Mouse (Mus musculus): ENCODE data around the gene Gba. TPM values are rescaled to one million over a fixed set of nuclear protein-coding genes. Genes with fewer than 3 reads are reported as not detected.
A peak's percentile ranks its signal among the peaks of the same experiment; 100 is the strongest.

Gba gene
- polyA plus RNA-seq, 1 experiment from 2014 or later: 32.7 TPM

- peak overlapping the region; percentile 90 for H3K4me3 ChIP-seq
- H3K36me3 ChIP-seq: peaks cover 39% of the 10 kb centered on the region
- WGBS: 17% methylated on average over 12 of the region's 12 CpGs
- H3K9ac ChIP-seq: peak overlapping the region; percentile 99
- H3K4me2 ChIP-seq: peak overlapping the region; percentile 92
- H3K27me3 ChIP-seq (replicated peaks): no peaks in the 10 kb centered on the region
- no peak for ATAC-seq (ENCODE audit: extremely low read depth, insufficient number of reproducible peaks, low FRiP score, low TSS enrichment)
- H3K9me3 ChIP-seq: no peaks in the 10 kb centered on the region
- peaks cover 25% of the 10 kb centered on the region for H3K4me1 ChIP-seq
- peak overlapping the region; percentile 97 for H3K27ac ChIP-seq (replicated peaks)
These were observed 37.4 kb upstream of the Gba start for GRCm38 (mm10) chr3:89165268-89165870.

GRCm38 (mm10) chr3:89166945-89167344 is 35.8 kb upstream of the Gba start:
- ATAC-seq (ENCODE audit: extremely low read depth, insufficient number of reproducible peaks, low FRiP score, low TSS enrichment): no peak
- no peak overlapping the region for H3K4me2 ChIP-seq
- no peaks in the 10 kb centered on the region for H3K27me3 ChIP-seq (replicated peaks)
- no peak overlapping the region for H3K27ac ChIP-seq (replicated peaks)
- no peak overlapping the region for H3K9ac ChIP-seq
- H3K9me3 ChIP-seq: no peaks in the 10 kb centered on the region
- peaks cover 23% of the 10 kb centered on the region for H3K4me1 ChIP-seq
- H3K36me3 ChIP-seq: peaks cover 54% of the 10 kb centered on the region
- H3K4me3 ChIP-seq: no peak overlapping the region
- WGBS: 88% methylated on average over 19 of the region's 19 CpGs

- no peak overlapping the region for H3K9ac ChIP-seq
- no peak overlapping the region for H3K4me2 ChIP-seq
- H3K27me3 ChIP-seq (replicated peaks): no peaks in the 10 kb centered on the region
- no peaks in the 10 kb centered on the region for H3K9me3 ChIP-seq
- H3K27ac ChIP-seq (replicated peaks): no peak overlapping the region
- 94% methylated on average over 11 of the region's 11 CpGs for WGBS
- H3K36me3 ChIP-seq: peaks cover 81% of the 10 kb centered on the region
- peaks cover 15% of the 10 kb centered on the region for H3K4me1 ChIP-seq
- ATAC-seq (ENCODE audit: extremely low read depth, insufficient number of reproducible peaks, low FRiP score, low TSS enrichment): no peak
- no peak overlapping the region for H3K4me3 ChIP-seq
These were observed 27.9 kb upstream of the Gba start for GRCm38 (mm10) chr3:89174844-89175243.

GRCm38 (mm10) chr3:89175544-89175943 is 27.2 kb upstream of the Gba start:
- peaks cover 81% of the 10 kb centered on the region for H3K36me3 ChIP-seq
- H3K27ac ChIP-seq (replicated peaks): no peak overlapping the region
- no peaks in the 10 kb centered on the region for H3K27me3 ChIP-seq (replicated peaks)
- peaks cover 15% of the 10 kb centered on the region for H3K4me1 ChIP-seq
- 91% methylated on average over 10 of the region's 10 CpGs for WGBS
- ATAC-seq (ENCODE audit: extremely low read depth, insufficient number of reproducible peaks, low FRiP score, low TSS enrichment): no peak
- H3K4me3 ChIP-seq: no peak overlapping the region
- H3K4me2 ChIP-seq: no peak overlapping the region
- H3K9ac ChIP-seq: no peak overlapping the region
- no peaks in the 10 kb centered on the region for H3K9me3 ChIP-seq

DNA sequence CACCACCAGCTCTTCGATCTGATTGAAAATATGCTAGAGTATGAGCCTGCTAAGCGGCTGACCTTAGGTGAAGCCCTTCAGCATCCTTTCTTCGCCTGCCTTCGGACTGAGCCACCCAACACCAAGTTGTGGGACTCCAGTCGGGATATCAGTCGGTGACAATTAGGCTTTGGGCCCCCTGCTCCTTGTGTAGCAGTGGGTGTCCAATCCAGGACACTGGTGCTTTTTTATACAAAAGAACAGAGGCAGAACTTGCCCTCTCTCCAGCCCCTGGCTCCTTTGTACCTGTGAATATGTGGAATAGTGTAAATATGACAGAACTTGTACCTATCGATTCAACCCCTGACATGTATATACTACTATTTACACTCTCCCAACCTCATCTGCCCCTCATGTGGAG is 26.3 kb upstream of the Gba start:
- Histone ChIP-seq H3K36me3 (peaks cover 81% of the 10 kb centered on the region), H3K4me2 (no peak overlapping the region), H3K27ac (replicated peaks) (no peak overlapping the region), H3K9ac (no peak overlapping the region), H3K4me3 (no peak overlapping the region), H3K9me3 (no peaks in the 10 kb centered on the region), H3K27me3 (replicated peaks) (no peaks in the 10 kb centered on the region), H3K4me1 (peaks cover 15% of the 10 kb centered on the region)
- ATAC-seq (ENCODE audit: extremely low read depth, insufficient number of reproducible peaks, low FRiP score, low TSS enrichment): no peak
- WGBS: 75% methylated on average over 7 of the region's 7 CpGs

- Histone ChIP-seq H3K4me3 (peak within 1 kb of the TSS; percentile 78), H3K27ac (replicated peaks) (peak within 1 kb of the TSS; percentile 83), H3K9ac (peak within 1 kb of the TSS; percentile 92), H3K36me3 (peaks cover 81% of the 10 kb centered on the region), H3K27me3 (replicated peaks) (no peaks in the 10 kb centered on the region), H3K4me1 (peaks cover 18% of the 10 kb centered on the region), H3K9me3 (no peaks in the 10 kb centered on the region), H3K4me2 (peak within 1 kb of the TSS; percentile 96)
- ATAC-seq (ENCODE audit: extremely low read depth, insufficient number of reproducible peaks, low FRiP score, low TSS enrichment): peak; percentile 86
- 0% methylated on average over 43 of the region's 43 CpGs for WGBS
These were observed 25.3 kb upstream of the Gba start, which contains the start of gene Scamp3 for GRCm38 (mm10) chr3:89177242-89178106. TSS of gene Scamp3 (plus strand) at chr3:89177473.

GRCm38 (mm10) chr3:89178107-89178385 is 24.7 kb upstream of the Gba start:
- Histone ChIP-seq H3K36me3 (peaks cover 77% of the 10 kb centered on the region), H3K27me3 (replicated peaks) (no peaks in the 10 kb centered on the region), H3K9me3 (no peaks in the 10 kb centered on the region), H3K4me2 (peak overlapping the region; percentile 96), H3K4me1 (peaks cover 21% of the 10 kb centered on the region), H3K9ac (peak overlapping the region; percentile 92), H3K4me3 (peak overlapping the region; percentile 78), H3K27ac (replicated peaks) (peak overlapping the region; percentile 83)
- ATAC-seq (ENCODE audit: extremely low read depth, insufficient number of reproducible peaks, low FRiP score, low TSS enrichment): no peak
- 5% methylated on average over 6 of the region's 6 CpGs for WGBS

DNA sequence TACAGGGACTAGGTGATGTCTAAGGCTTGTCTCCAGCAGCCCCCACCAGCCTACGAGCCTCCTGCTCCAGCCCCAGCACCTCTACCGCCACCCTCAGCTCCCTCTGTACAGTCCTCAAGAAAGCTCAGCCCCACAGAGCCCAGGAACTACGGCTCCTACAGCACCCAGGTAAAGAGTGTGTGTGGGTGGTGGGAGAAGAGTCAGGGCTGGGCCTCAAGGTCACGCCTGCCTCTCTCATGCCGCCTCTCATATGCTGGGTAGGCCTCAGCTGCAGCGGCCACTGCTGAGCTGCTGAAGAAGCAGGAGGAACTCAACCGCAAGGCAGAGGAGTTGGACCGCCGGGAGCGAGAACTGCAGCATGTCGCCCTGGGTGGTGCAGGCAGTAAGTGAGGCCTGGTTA is 23.7 kb upstream of the Gba start:
- H3K4me1 ChIP-seq: peaks cover 28% of the 10 kb centered on the region
- ATAC-seq (ENCODE audit: extremely low read depth, insufficient number of reproducible peaks, low FRiP score, low TSS enrichment): no peak
- no peak overlapping the region; the same call in 1 of the 2 replicates for H3K4me3 ChIP-seq
- WGBS: 86% methylated on average over 11 of the region's 11 CpGs
- no peaks in the 10 kb centered on the region for H3K9me3 ChIP-seq
- no peak overlapping the region for H3K27ac ChIP-seq (replicated peaks)
- no peaks in the 10 kb centered on the region for H3K27me3 ChIP-seq (replicated peaks)
- no peak overlapping the region for H3K9ac ChIP-seq
- H3K4me2 ChIP-seq: 0 out of 2 replicates have a peak overlapping the region, but pooled peaks have one; percentile 96
- H3K36me3 ChIP-seq: peaks cover 67% of the 10 kb centered on the region

GRCm38 (mm10) chr3:89181749-89182500 is 20.8 kb upstream of the Gba start:
- Histone ChIP-seq H3K4me2 (no peak overlapping the region), H3K36me3 (peaks cover 44% of the 10 kb centered on the region), H3K9ac (no peak overlapping the region), H3K4me3 (no peak overlapping the region), H3K27me3 (replicated peaks) (peaks cover 7% of the 10 kb centered on the region; the same call in 1 of the 2 replicates), H3K9me3 (no peaks in the 10 kb centered on the region), H3K27ac (replicated peaks) (peak overlapping the region; percentile 28; the same call in 1 of the 2 replicates), H3K4me1 (peaks cover 38% of the 10 kb centered on the region)
- WGBS: 87% methylated on average over 27 of the region's 27 CpGs
- ATAC-seq (ENCODE audit: extremely low read depth, insufficient number of reproducible peaks, low FRiP score, low TSS enrichment): no peak

DNA sequence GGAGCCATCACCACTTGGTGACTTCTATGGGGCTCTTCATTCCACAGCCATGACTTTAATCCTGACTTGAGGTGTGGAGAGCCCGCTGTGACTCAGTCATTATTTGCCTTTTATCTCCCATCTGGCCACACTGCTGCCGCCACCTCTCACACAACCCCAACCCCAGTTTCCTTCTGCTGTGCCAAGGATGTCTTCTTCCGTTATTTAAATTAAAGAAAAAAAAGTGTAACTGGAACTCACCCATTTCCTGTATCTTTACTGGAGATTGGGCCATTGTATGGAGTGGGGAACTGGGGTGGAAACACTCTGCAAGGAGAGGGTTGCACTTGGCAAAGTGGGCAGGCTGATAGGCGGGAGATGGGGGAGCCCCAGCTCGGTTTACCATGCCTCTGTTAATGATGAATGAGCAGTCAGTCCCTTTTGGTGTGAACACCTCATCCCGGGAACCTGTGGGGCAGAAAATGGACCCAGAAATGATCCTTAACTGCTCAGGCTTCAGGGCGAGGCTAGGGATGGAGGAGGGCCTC is 20.1 kb upstream of the Gba start:
- Histone ChIP-seq H3K27ac (replicated peaks) (peak overlapping the region; percentile 28; the same call in 1 of the 2 replicates), H3K4me3 (peak overlapping the region; percentile 78), H3K4me1 (peaks cover 38% of the 10 kb centered on the region), H3K9ac (no peak overlapping the region), H3K27me3 (replicated peaks) (peaks cover 13% of the 10 kb centered on the region; the same call in 1 of the 2 replicates), H3K36me3 (peaks cover 45% of the 10 kb centered on the region), H3K9me3 (no peaks in the 10 kb centered on the region), H3K4me2 (peak overlapping the region; percentile 98)
- 0 out of 2 replicates have a peak, but pooled peaks have one; percentile 3 for ATAC-seq (ENCODE audit: extremely low read depth, insufficient number of reproducible peaks, low FRiP score, low TSS enrichment)
- 48% methylated on average over 7 of the region's 7 CpGs for WGBS
